Mouse (Mus musculus) limb, embryonic 14.5 days (tissue): Measurements from ENCODE around the gene Rap1a. TPM values are rescaled to one million over a fixed set of nuclear protein-coding genes. Genes with fewer than 3 reads are reported as not detected.

ENCODE experiments used
- ATAC-seq: fragments of 200-750 bp; cut with Nextera tagmentation; 2 replicates; pipeline ENCODE4 v1.8.0; 2017; ENCODE audit warnings: low read depth, moderate number of reproducible peaks, moderate TSS enrichment; ENCODE audit not compliant: low FRiP score
- DNase-seq: peaks from one replicate; pipeline ENCODE4 v3.0.0-alpha.2; 2015; ENCODE audit warnings: low spot score
- H3K27ac ChIP-seq: fragments of 300-500 bp; sonication (generic); replicated peaks from 2 replicates; pipeline ENCODE4 v1.5.1; 2014; ENCODE audit warnings: low read depth, mild to moderate bottlenecking, low read length, moderate library complexity, mixed read lengths
- H3K27me3 ChIP-seq: fragments of 300-500 bp; sonication (generic); 2 replicates; pipeline ENCODE4 v1.6.1; 2014; ENCODE audit warnings: low read length, mixed read lengths; ENCODE audit not compliant: control insufficient read depth, insufficient read depth
- H3K36me3 ChIP-seq: fragments of 300-500 bp; sonication (generic); 2 replicates; pipeline ENCODE4 v1.6.1; 2014; ENCODE audit warnings: mild to moderate bottlenecking, low read length, moderate library complexity, mixed read lengths; ENCODE audit not compliant: control insufficient read depth, insufficient read depth
- H3K4me1 ChIP-seq: fragments of 300-500 bp; sonication (generic); 2 replicates; pipeline ENCODE4 v1.6.1; 2014; ENCODE audit warnings: antibody characterized with exemption, low read length, mixed read lengths; ENCODE audit not compliant: control insufficient read depth, insufficient read depth
- H3K4me2 ChIP-seq: fragments of 300-500 bp; sonication (generic); replicated peaks from 2 replicates; pipeline ENCODE4 v1.6.1; 2014; ENCODE audit warnings: low read depth, mild to moderate bottlenecking, low read length, moderate library complexity; ENCODE audit not compliant: severe bottlenecking
- H3K4me3 ChIP-seq: fragments of 300-500 bp; sonication (generic); replicated peaks from 2 replicates; pipeline ENCODE4 v1.5.1; 2014; ENCODE audit warnings: low read length
- H3K9ac ChIP-seq: fragments of 300-500 bp; sonication (generic); 2 replicates; pipeline ENCODE4 v1.6.1; 2014; ENCODE audit warnings: mild to moderate bottlenecking, low read depth, low read length, moderate library complexity; ENCODE audit not compliant: severe bottlenecking
- H3K9me3 ChIP-seq: fragments of 300-500 bp; sonication (generic); 2 replicates; pipeline ENCODE4 v1.6.1; 2016; ENCODE audit warnings: low read length; ENCODE audit not compliant: control insufficient read depth
- POLR2A ChIP-seq: fragments of 200-500 bp; IDR thresholded peaks from 2 replicates; pipeline ENCODE4 v1.8.0; 2012; ENCODE audit warnings: inconsistent platforms, mild to moderate bottlenecking, moderate library complexity, borderline replicate concordance; ENCODE audit not compliant: insufficient read depth, insufficient read length; ENCODE audit errors: extremely low read depth
- WGBS: fragments of 180-500 bp; shearing (Covaris S2); extraction: QIAGEN DNeasy Blood & Tissue Kit; methylation state at CpG from one replicate; pipeline ENCODE4 v1.1.7; 2014; 5-methylcytosine and 5-hydroxymethylcytosine counted together
- polyA plus RNA-seq, 2 experiments: library from polyadenylated mRNA; depleted of rRNA in 1 of 2; stranded (reverse) in 1 of 2; unstranded in 1 of 2; fragments of >200 nt; fragmentation: Nextera tagmentation in 1 of 2; extraction: Ambion mirVana in 1 of 2; gene quantifications; 2 replicates each; pipeline versions ENCODE4 v1.2.1 to v1.2.3; 2012 to 2014

Gene Rap1a
- polyA plus RNA-seq, 2 experiments = 45.1 to 77.7 TPM

GRCm38 (mm10) chr3:105706366-105707020 lies 94.6 kb downstream of the Rap1a start:
- Histone ChIP-seq H3K36me3 (no peaks in the 10 kb centered on the region), H3K9ac (no peak overlapping the region), H3K4me1 (no peaks in the 10 kb centered on the region), H3K27me3 (peaks cover 15% of the 10 kb centered on the region; the same call in 1 of the 2 replicates), H3K27ac (no peak overlapping the region), H3K4me2 (no peak overlapping the region), H3K4me3 (no peak overlapping the region), H3K9me3 (no peaks in the 10 kb centered on the region)
- ATAC-seq = no peak
- TF ChIP-seq POLR2A = no peak
- WGBS = 43% methylated on average over 4 of the region's 4 CpGs
- DNase-seq = no peak

- Histone ChIP-seq H3K27me3 (peaks cover 15% of the 10 kb centered on the region; the same call in 1 of the 2 replicates), H3K4me3 (peak overlapping the region; percentile 52), H3K9me3 (no peaks in the 10 kb centered on the region), H3K4me2 (peak overlapping the region; percentile 99), H3K27ac (0 out of 2 replicates have a peak overlapping the region, but pooled peaks have one; percentile 5), H3K9ac (peak overlapping the region; percentile 58), H3K36me3 (no peaks in the 10 kb centered on the region), H3K4me1 (no peaks in the 10 kb centered on the region)
- ATAC-seq (no peak), DNase-seq (no peak)
- WGBS = 20% methylated on average over 3 of the region's 3 CpGs
- TF ChIP-seq POLR2A = no peak
Measured at GRCm38 (mm10) chr3:105705561-105705960, 95.6 kb downstream of the Rap1a start.

GRCm38 (mm10) chr3:105705061-105705549 lies 96.0 kb downstream of the Rap1a start:
- TF ChIP-seq POLR2A = no peak
- WGBS = 2% methylated on average over 27 of the region's 28 CpGs
- no peaks in the 10 kb centered on the region for H3K4me1 ChIP-seq
- ATAC-seq (peak; percentile 28), DNase-seq (no peak)
- H3K9ac ChIP-seq = peak overlapping the region; percentile 58
- H3K27me3 ChIP-seq = peaks cover 15% of the 10 kb centered on the region; the same call in 1 of the 2 replicates
- no peaks in the 10 kb centered on the region for H3K9me3 ChIP-seq
- no peaks in the 10 kb centered on the region for H3K36me3 ChIP-seq
- H3K4me3 ChIP-seq = peak overlapping the region; percentile 52
- H3K4me2 ChIP-seq = peak overlapping the region; percentile 99
- H3K27ac ChIP-seq = 0 out of 2 replicates have a peak overlapping the region, but pooled peaks have one; percentile 5

GRCm38 (mm10) chr3:105704031-105705008 lies 96.8 kb downstream of the Rap1a start, which contains the start of gene Inka2:
Gene Inka2, plus strand, starts transcription at chr3:105704599.
- 5% methylated on average over 38 of the region's 43 CpGs for WGBS
- peaks cover 15% of the 10 kb centered on the region; the same call in 1 of the 2 replicates for H3K27me3 ChIP-seq
- no peaks in the 10 kb centered on the region for H3K36me3 ChIP-seq
- H3K4me2 ChIP-seq = peak within 1 kb of the TSS; percentile 99
- H3K9ac ChIP-seq = peak within 1 kb of the TSS; percentile 58
- H3K9me3 ChIP-seq = no peaks in the 10 kb centered on the region
- ATAC-seq = peak; percentile 96
- no peaks in the 10 kb centered on the region for H3K4me1 ChIP-seq
- TF ChIP-seq POLR2A = no peak
- H3K27ac ChIP-seq = 0 out of 2 replicates have a peak within 1 kb of the TSS, but pooled peaks have one; percentile 5
- DNase-seq = peak; percentile 83
- peak within 1 kb of the TSS; percentile 52 for H3K4me3 ChIP-seq

GRCm38 (mm10) chr3:105703571-105703970 lies 97.6 kb downstream of the Rap1a start:
- H3K9ac ChIP-seq = no peak overlapping the region
- H3K4me3 ChIP-seq = no peak overlapping the region
- TF ChIP-seq POLR2A = no peak
- no peaks in the 10 kb centered on the region for H3K9me3 ChIP-seq
- no peak overlapping the region for H3K4me2 ChIP-seq
- peaks cover 15% of the 10 kb centered on the region; the same call in 1 of the 2 replicates for H3K27me3 ChIP-seq
- DNase-seq = no peak
- WGBS = 40% methylated on average over 6 of the region's 6 CpGs
- H3K4me1 ChIP-seq = no peaks in the 10 kb centered on the region
- no peaks in the 10 kb centered on the region for H3K36me3 ChIP-seq
- H3K27ac ChIP-seq = no peak overlapping the region
- no peak for ATAC-seq
